Mouse (Mus musculus) liver, postnatal 0 days (tissue): ENCODE results near the gene Msrb3. TPM values are rescaled to one million over a fixed set of nuclear protein-coding genes. Genes with fewer than 3 reads are reported as not detected.
A peak's percentile ranks its signal among the peaks of the same experiment; 100 is the strongest.

Source experiments
- ATAC-seq: fragments of 200-750 bp; cut with Nextera tagmentation; 2 replicates; pipeline ENCODE4 v1.8.0; 2017; ENCODE audit warnings: mild to moderate bottlenecking, moderate library complexity
- DNase-seq: peaks from one replicate; pipeline ENCODE4 v3.0.0-alpha.2; 2016
- H3K27ac ChIP-seq: fragments of 300-500 bp; sonication (generic); 2 replicates; pipeline ENCODE4 v1.5.1; 2014; ENCODE audit warnings: antibody characterized with exemption, moderate library complexity, mild to moderate bottlenecking, low read depth
- H3K27me3 ChIP-seq: fragments of 300-500 bp; sonication (generic); 2 replicates; pipeline ENCODE4 v1.6.1; 2014; ENCODE audit warnings: low read length, control low read depth, mixed read lengths; ENCODE audit not compliant: insufficient read depth
- H3K36me3 ChIP-seq: fragments of 300-500 bp; sonication (generic); replicated peaks from 2 replicates; pipeline ENCODE4 v1.6.1; 2014; ENCODE audit warnings: mild to moderate bottlenecking, control low read depth, low read length, moderate library complexity, mixed read lengths; ENCODE audit not compliant: insufficient read depth
- H3K4me1 ChIP-seq: fragments of 300-500 bp; sonication (generic); 2 replicates; pipeline ENCODE4 v1.6.1; 2014; ENCODE audit warnings: antibody characterized with exemption, mild to moderate bottlenecking, control low read depth; ENCODE audit not compliant: insufficient read depth
- H3K4me2 ChIP-seq: fragments of 300-500 bp; sonication (generic); 2 replicates; pipeline ENCODE4 v1.6.1; 2014; ENCODE audit warnings: low read depth, mild to moderate bottlenecking, low read length, moderate library complexity, mixed read lengths
- H3K4me3 ChIP-seq: fragments of 300-500 bp; sonication (generic); 2 replicates; pipeline ENCODE4 v1.5.1; 2014; ENCODE audit warnings: low read depth, low read length
- H3K9ac ChIP-seq: fragments of 300-500 bp; sonication (generic); replicated peaks from 2 replicates; pipeline ENCODE4 v1.6.1; 2014; ENCODE audit warnings: mild to moderate bottlenecking, moderate library complexity
- H3K9me3 ChIP-seq: fragments of 300-500 bp; sonication (generic); 2 replicates; pipeline ENCODE4 v1.6.1; 2016; ENCODE audit warnings: mild to moderate bottlenecking, control low read depth, low read length, mixed read lengths
- CTCF ChIP-seq: sonication (generic); IDR thresholded peaks from 2 replicates; pipeline ENCODE4 v1.5.1; 2016; ENCODE audit warnings: antibody characterized with exemption, low read depth
- EP300 ChIP-seq: IDR thresholded peaks from 2 replicates; pipeline ENCODE4 v1.6.1; 2016; ENCODE audit warnings: antibody characterized with exemption, low read depth, mild to moderate bottlenecking
- WGBS: fragments of 180-500 bp; shearing (Covaris S2); extraction: QIAGEN DNeasy Blood & Tissue Kit; methylation state at CpG from one replicate; pipeline ENCODE4 v1.1.7; 2014; ENCODE audit not compliant: insufficient replicate concordance; 5-methylcytosine and 5-hydroxymethylcytosine counted together
- polyA plus RNA-seq: library from polyadenylated mRNA; unstranded; fragments of >200 nt; fragmentation: Nextera tagmentation; extraction: Ambion mirVana; gene quantifications from 2 replicates; pipeline ENCODE4 v1.2.1, GENCODE M21; 2015

Msrb3 gene
- polyA plus RNA-seq, 1 experiment from 2014 or later = 2.7 TPM

GRCm38 (mm10) chr10:120826795-120827669 lies 71.9 kb downstream of the Msrb3 start:
- Histone ChIP-seq H3K4me1 (no peaks in the 10 kb centered on the region), H3K27ac (no peak overlapping the region), H3K4me3 (no peak overlapping the region), H3K27me3 (no peaks in the 10 kb centered on the region), H3K9ac (no peak overlapping the region), H3K36me3 (no peaks in the 10 kb centered on the region), H3K4me2 (no peak overlapping the region), H3K9me3 (no peaks in the 10 kb centered on the region)
- no peak for DNase-seq
- TF ChIP-seq EP300 (no peak), CTCF (no peak)
- ATAC-seq = peak; percentile 36; the same call in 1 of the 2 replicates
- 60% methylated on average over 27 of the region's 27 CpGs for WGBS

GRCm38 (mm10) chr10:120826381-120826780 lies 72.5 kb downstream of the Msrb3 start:
- ATAC-seq = no peak
- Histone ChIP-seq H3K27ac (no peak overlapping the region), H3K9ac (no peak overlapping the region), H3K4me1 (no peaks in the 10 kb centered on the region), H3K27me3 (no peaks in the 10 kb centered on the region), H3K4me3 (no peak overlapping the region), H3K4me2 (no peak overlapping the region), H3K9me3 (no peaks in the 10 kb centered on the region), H3K36me3 (no peaks in the 10 kb centered on the region)
- no peak for TF ChIP-seq CTCF
- TF ChIP-seq EP300 = no peak
- no peak for DNase-seq
- 51% methylated on average over 7 of the region's 7 CpGs for WGBS

GRCm38 (mm10) chr10:120825594-120825993 lies 73.3 kb downstream of the Msrb3 start:
- Histone ChIP-seq H3K9me3 (no peaks in the 10 kb centered on the region), H3K36me3 (no peaks in the 10 kb centered on the region), H3K9ac (no peak overlapping the region), H3K27me3 (no peaks in the 10 kb centered on the region), H3K27ac (no peak overlapping the region), H3K4me1 (no peaks in the 10 kb centered on the region), H3K4me2 (no peak overlapping the region), H3K4me3 (no peak overlapping the region)
- ATAC-seq = no peak
- TF ChIP-seq EP300 (no peak), CTCF (no peak)
- WGBS = 83% methylated on average over 11 of the region's 11 CpGs
- no peak for DNase-seq

- Histone ChIP-seq H3K9me3 (no peaks in the 10 kb centered on the region), H3K4me1 (no peaks in the 10 kb centered on the region), H3K9ac (no peak overlapping the region), H3K4me2 (0 out of 2 replicates have a peak overlapping the region, but pooled peaks have one; percentile 33), H3K27ac (no peak overlapping the region), H3K36me3 (no peaks in the 10 kb centered on the region), H3K4me3 (no peak overlapping the region), H3K27me3 (no peaks in the 10 kb centered on the region)
- TF ChIP-seq CTCF (no peak), EP300 (no peak)
- WGBS = 29% methylated on average over 20 of the region's 20 CpGs
- DNase-seq = no peak
- ATAC-seq = no peak
Measured at GRCm38 (mm10) chr10:120821491-120822358, 77.2 kb downstream of the Msrb3 start.

- H3K4me1 ChIP-seq = no peaks in the 10 kb centered on the region
- ATAC-seq (no peak), DNase-seq (no peak)
- no peak for TF ChIP-seq CTCF
- no peak for TF ChIP-seq EP300
- no peaks in the 10 kb centered on the region for H3K27me3 ChIP-seq
- H3K27ac ChIP-seq = no peak overlapping the region
- H3K9me3 ChIP-seq = no peaks in the 10 kb centered on the region
- H3K4me2 ChIP-seq = no peak overlapping the region
- WGBS = 78% methylated on average over 12 of the region's 12 CpGs
- H3K36me3 ChIP-seq = no peaks in the 10 kb centered on the region
- H3K9ac ChIP-seq = no peak overlapping the region
- H3K4me3 ChIP-seq = no peak overlapping the region
Measured at GRCm38 (mm10) chr10:120820781-120821300, 78.1 kb downstream of the Msrb3 start.

- 33% methylated on average over 5 of the region's 5 CpGs for WGBS
- Histone ChIP-seq H3K9ac (no peak overlapping the region), H3K27me3 (no peaks in the 10 kb centered on the region), H3K4me2 (no peak overlapping the region), H3K4me1 (no peaks in the 10 kb centered on the region), H3K4me3 (no peak overlapping the region), H3K36me3 (no peaks in the 10 kb centered on the region), H3K9me3 (no peaks in the 10 kb centered on the region), H3K27ac (no peak overlapping the region)
- TF ChIP-seq CTCF (no peak), EP300 (no peak)
- ATAC-seq (no peak), DNase-seq (no peak)
Measured at GRCm38 (mm10) chr10:120815290-120815689, 83.6 kb downstream of the Msrb3 start.
